Mouse (Mus musculus) monocyte, adult 5-6 weeks (primary cell): ENCODE measurements around the gene Slc7a7. TPM values are rescaled to one million over a fixed set of nuclear protein-coding genes. Genes with fewer than 3 reads are reported as not detected.

Experiments
- ATAC-seq: fragments of 153-309, 156-312 bp; replicated peaks from 2 replicates; pipeline ENCODE4 v1.8.0; 2017; ENCODE audit warnings: mild to moderate bottlenecking; ENCODE audit not compliant: low TSS enrichment, insufficient number of reproducible peaks, severe bottlenecking, poor library complexity, low FRiP score
- total RNA-seq: library from RNA; stranded (forward); fragments of 200-1000, 200-491, 200-594 nt; gene quantifications from 3 replicates; pipeline ENCODE4 v1.2.3, GENCODE M21; 2017

Slc7a7 gene
- total RNA-seq, 1 experiment from 2014 or later: 13.6 TPM

GRCm38 (mm10) chr14:54433941-54434531, 16.5 kb upstream of the Slc7a7 start:
- ATAC-seq: no peak

- peak; percentile 48; the same call in 1 of the 2 replicates for ATAC-seq
Measured at GRCm38 (mm10) chr14:54432837-54433830, 15.6 kb upstream of the Slc7a7 start.

- no peak for ATAC-seq
Measured at GRCm38 (mm10) chr14:54432078-54432836, 14.7 kb upstream of the Slc7a7 start.

- ATAC-seq: no peak
Measured at GRCm38 (mm10) chr14:54431334-54432077, 13.9 kb upstream of the Slc7a7 start, which contains the start of gene Mmp14. Gene Mmp14, plus strand, starts transcription at chr14:54431612.

- no peak for ATAC-seq
Measured at GRCm38 (mm10) chr14:54430406-54431145, 13.0 kb upstream of the Slc7a7 start.

GRCm38 (mm10) chr14:54429332-54430093, 11.9 kb upstream of the Slc7a7 start:
- no peak for ATAC-seq

- no peak for ATAC-seq
Measured at GRCm38 (mm10) chr14:54428421-54428820, 10.8 kb upstream of the Slc7a7 start.

GRCm38 (mm10) chr14:54427696-54428095, 10.1 kb upstream of the Slc7a7 start:
- ATAC-seq: no peak

- peak; percentile 80 for ATAC-seq
Measured at GRCm38 (mm10) chr14:54426689-54427398, 9.3 kb upstream of the Slc7a7 start, which contains the start of gene Mrpl52. Gene Mrpl52, plus strand, starts transcription at chr14:54426909.

GRCm38 (mm10) chr14:54426003-54426688, 8.6 kb upstream of the Slc7a7 start:
- ATAC-seq: 0 out of 2 replicates have a peak, but pooled peaks have one; percentile 34

GRCm38 (mm10) chr14:54425540-54425939, 8.0 kb upstream of the Slc7a7 start:
- no peak for ATAC-seq

- no peak for ATAC-seq
Measured at GRCm38 (mm10) chr14:54424634-54425033, 7.1 kb upstream of the Slc7a7 start.

GRCm38 (mm10) chr14:54423406-54423805, 5.8 kb upstream of the Slc7a7 start:
- no peak for ATAC-seq

GRCm38 (mm10) chr14:54421014-54421413, 3.4 kb upstream of the Slc7a7 start:
- no peak for ATAC-seq

- no peak for ATAC-seq
Measured at GRCm38 (mm10) chr14:54416830-54417229, 750 bp downstream of the Slc7a7 start.

- no peak for ATAC-seq
Measured at GRCm38 (mm10) chr14:54416229-54416775, 1.3 kb downstream of the Slc7a7 start.
